Mouse (Mus musculus): ENCODE measurements at regions not wholly inside any gene's neighbourhood (a gene's known extent, or its start where the extent isn't known, plus 50 kb on each side); places are given as distances from the start of the nearest gene placed in this dataset.

GRCm38 (mm10) chr6:103318081-103318480 is 192.3 kb upstream of the Chl1 start:
- Histone ChIP-seq H3K4me1 (peaks cover 4% of the 10 kb centered on the region; the same call in 1 of the 2 replicates), H3K4me2 (replicated peaks) (no peak overlapping the region), H3K27ac (replicated peaks) (0 out of 2 replicates have a peak overlapping the region, but pooled peaks have one; percentile 6), H3K9me3 (no peaks in the 10 kb centered on the region), H3K4me3 (no peak overlapping the region), H3K9ac (replicated peaks) (no peak overlapping the region), H3K36me3 (no peaks in the 10 kb centered on the region), H3K27me3 (peaks cover 20% of the 10 kb centered on the region)
- 21% methylated on average over 6 of the region's 6 CpGs for WGBS
- no peak for ATAC-seq (ENCODE audit: low FRiP score, low read depth)

- Histone ChIP-seq H3K4me1 (peaks cover 4% of the 10 kb centered on the region; the same call in 1 of the 2 replicates), H3K9me3 (no peaks in the 10 kb centered on the region), H3K4me2 (replicated peaks) (no peak overlapping the region), H3K27ac (replicated peaks) (no peak overlapping the region), H3K27me3 (peaks cover 20% of the 10 kb centered on the region), H3K36me3 (no peaks in the 10 kb centered on the region), H3K9ac (replicated peaks) (no peak overlapping the region), H3K4me3 (no peak overlapping the region)
- ATAC-seq (ENCODE audit: low FRiP score, low read depth), result no peak
- WGBS, result 72% methylated on average over 3 of the region's 3 CpGs
These were observed 191.6 kb upstream of the Chl1 start for GRCm38 (mm10) chr6:103318677-103319359.

- Histone ChIP-seq H3K4me3 (no peak overlapping the region), H3K36me3 (no peaks in the 10 kb centered on the region), H3K9me3 (no peaks in the 10 kb centered on the region), H3K9ac (replicated peaks) (no peak overlapping the region), H3K27ac (replicated peaks) (no peak overlapping the region), H3K4me2 (replicated peaks) (no peak overlapping the region), H3K4me1 (peaks cover 4% of the 10 kb centered on the region; the same call in 1 of the 2 replicates), H3K27me3 (peaks cover 10% of the 10 kb centered on the region; the same call in 1 of the 2 replicates)
- no peak for ATAC-seq (ENCODE audit: low FRiP score, low read depth)
- 90% methylated on average over 2 of the region's 2 CpGs for WGBS
These were observed 190.4 kb upstream of the Chl1 start for GRCm38 (mm10) chr6:103319964-103320363.

- Histone ChIP-seq H3K9me3 (no peaks in the 10 kb centered on the region), H3K27ac (replicated peaks) (no peak overlapping the region), H3K4me3 (no peak overlapping the region), H3K4me1 (peaks cover 4% of the 10 kb centered on the region; the same call in 1 of the 2 replicates), H3K27me3 (peaks cover 10% of the 10 kb centered on the region; the same call in 1 of the 2 replicates), H3K36me3 (no peaks in the 10 kb centered on the region), H3K4me2 (replicated peaks) (no peak overlapping the region), H3K9ac (replicated peaks) (no peak overlapping the region)
- ATAC-seq (ENCODE audit: low FRiP score, low read depth), result peak; percentile 63
- 72% methylated on average over 4 of the region's 4 CpGs for WGBS
These were observed 189.8 kb upstream of the Chl1 start for GRCm38 (mm10) chr6:103320550-103320949.

GRCm38 (mm10) chr6:103321058-103321457 is 189.3 kb upstream of the Chl1 start:
- Histone ChIP-seq H3K9ac (replicated peaks) (no peak overlapping the region), H3K4me3 (no peak overlapping the region), H3K4me1 (peaks cover 4% of the 10 kb centered on the region; the same call in 1 of the 2 replicates), H3K4me2 (replicated peaks) (no peak overlapping the region), H3K27me3 (peaks cover 8% of the 10 kb centered on the region; the same call in 1 of the 2 replicates), H3K36me3 (no peaks in the 10 kb centered on the region), H3K27ac (replicated peaks) (no peak overlapping the region), H3K9me3 (no peaks in the 10 kb centered on the region)
- ATAC-seq (ENCODE audit: low FRiP score, low read depth), result peak; percentile 31; the same call in 1 of the 2 replicates
- WGBS, result 87% methylated on average over 2 of the region's 2 CpGs

- H3K4me2 ChIP-seq (replicated peaks), result no peak overlapping the region
- no peaks in the 10 kb centered on the region for H3K9me3 ChIP-seq
- no peak overlapping the region for H3K27ac ChIP-seq (replicated peaks)
- H3K4me3 ChIP-seq, result no peak overlapping the region
- ATAC-seq (ENCODE audit: low FRiP score, low read depth), result no peak
- H3K9ac ChIP-seq (replicated peaks), result no peak overlapping the region
- no peaks in the 10 kb centered on the region for H3K36me3 ChIP-seq
- H3K27me3 ChIP-seq, result peaks cover 5% of the 10 kb centered on the region; the same call in 1 of the 2 replicates
- no peaks in the 10 kb centered on the region for H3K4me1 ChIP-seq
These were observed 187.9 kb upstream of the Chl1 start for GRCm38 (mm10) chr6:103322442-103322841.

GRCm38 (mm10) chr6:103335683-103336082 is 174.7 kb upstream of the Chl1 start:
- no peak overlapping the region for H3K4me2 ChIP-seq (replicated peaks)
- H3K9ac ChIP-seq (replicated peaks), result no peak overlapping the region
- no peaks in the 10 kb centered on the region for H3K36me3 ChIP-seq
- no peak overlapping the region for H3K27ac ChIP-seq (replicated peaks)
- no peaks in the 10 kb centered on the region for H3K27me3 ChIP-seq
- H3K9me3 ChIP-seq, result no peaks in the 10 kb centered on the region
- H3K4me3 ChIP-seq, result no peak overlapping the region
- no peak for ATAC-seq (ENCODE audit: low FRiP score, low read depth)
- H3K4me1 ChIP-seq, result 0 out of 2 replicates have a peak, but pooled peaks cover 5% of the 10 kb centered on the region

GRCm38 (mm10) chr6:103339961-103340732 is 170.2 kb upstream of the Chl1 start:
- H3K9ac ChIP-seq (replicated peaks), result no peak overlapping the region
- 55% methylated on average over 7 of the region's 7 CpGs for WGBS
- H3K36me3 ChIP-seq, result no peaks in the 10 kb centered on the region
- no peaks in the 10 kb centered on the region for H3K27me3 ChIP-seq
- 0 out of 2 replicates have a peak, but pooled peaks cover 5% of the 10 kb centered on the region for H3K4me1 ChIP-seq
- no peak overlapping the region for H3K4me3 ChIP-seq
- H3K4me2 ChIP-seq (replicated peaks), result no peak overlapping the region
- ATAC-seq (ENCODE audit: low FRiP score, low read depth), result no peak
- no peaks in the 10 kb centered on the region for H3K9me3 ChIP-seq
- H3K27ac ChIP-seq (replicated peaks), result 0 out of 2 replicates have a peak overlapping the region, but pooled peaks have one; percentile 4

- Histone ChIP-seq H3K36me3 (no peaks in the 10 kb centered on the region), H3K9ac (replicated peaks) (no peak overlapping the region), H3K27ac (replicated peaks) (no peak overlapping the region), H3K4me2 (replicated peaks) (no peak overlapping the region), H3K4me3 (no peak overlapping the region), H3K27me3 (no peaks in the 10 kb centered on the region), H3K9me3 (no peaks in the 10 kb centered on the region), H3K4me1 (0 out of 2 replicates have a peak, but pooled peaks cover 5% of the 10 kb centered on the region)
- 67% methylated on average over 5 of the region's 5 CpGs for WGBS
- no peak for ATAC-seq (ENCODE audit: low FRiP score, low read depth)
These were observed 166.9 kb upstream of the Chl1 start for GRCm38 (mm10) chr6:103343515-103343914.

GRCm38 (mm10) chr6:103344413-103344812 is 166.0 kb upstream of the Chl1 start:
- WGBS, result 90% methylated on average over 2 of the region's 2 CpGs
- ATAC-seq (ENCODE audit: low FRiP score, low read depth), result no peak
- H3K36me3 ChIP-seq, result no peaks in the 10 kb centered on the region

GRCm38 (mm10) chr6:103345195-103345594 is 165.2 kb upstream of the Chl1 start:
- H3K4me2 ChIP-seq (replicated peaks), result no peak overlapping the region
- H3K27ac ChIP-seq (replicated peaks), result no peak overlapping the region

More at GRCm38 (mm10) chr6:103344413-103344812, 166.0 kb upstream of the Chl1 start:
- H3K4me1 ChIP-seq, result 0 out of 2 replicates have a peak, but pooled peaks cover 5% of the 10 kb centered on the region
- no peak overlapping the region for H3K9ac ChIP-seq (replicated peaks)
- H3K9me3 ChIP-seq, result no peaks in the 10 kb centered on the region
- no peak overlapping the region for H3K27ac ChIP-seq (replicated peaks)
- H3K4me2 ChIP-seq (replicated peaks), result no peak overlapping the region
- no peak overlapping the region for H3K4me3 ChIP-seq
- no peaks in the 10 kb centered on the region for H3K27me3 ChIP-seq

More at GRCm38 (mm10) chr6:103345195-103345594, 165.2 kb upstream of the Chl1 start:
- Histone ChIP-seq H3K9me3 (no peaks in the 10 kb centered on the region), H3K9ac (replicated peaks) (no peak overlapping the region), H3K36me3 (no peaks in the 10 kb centered on the region), H3K27me3 (no peaks in the 10 kb centered on the region), H3K4me3 (no peak overlapping the region), H3K4me1 (0 out of 2 replicates have a peak, but pooled peaks cover 1% of the 10 kb centered on the region)
- no peak for ATAC-seq (ENCODE audit: low FRiP score, low read depth)
- 88% methylated on average over 3 of the region's 3 CpGs for WGBS

All from midbrain, embryonic 12.5 days (tissue).